Mouse (Mus musculus): Measurements from ENCODE around the gene Btg2. TPM values are rescaled to one million over a fixed set of nuclear protein-coding genes. Genes with fewer than 3 reads are reported as not detected.

Btg2 gene
- total RNA-seq (2014; fragmentation: Nextera tagmentation) (14.3 and 25.7 TPM in 2 replicates), total RNA-seq (2017) (12.3 and 13.5 TPM in 2 replicates), polyA plus RNA-seq (2012) (2.3 and 4.6 TPM in 2 replicates)

DNA sequence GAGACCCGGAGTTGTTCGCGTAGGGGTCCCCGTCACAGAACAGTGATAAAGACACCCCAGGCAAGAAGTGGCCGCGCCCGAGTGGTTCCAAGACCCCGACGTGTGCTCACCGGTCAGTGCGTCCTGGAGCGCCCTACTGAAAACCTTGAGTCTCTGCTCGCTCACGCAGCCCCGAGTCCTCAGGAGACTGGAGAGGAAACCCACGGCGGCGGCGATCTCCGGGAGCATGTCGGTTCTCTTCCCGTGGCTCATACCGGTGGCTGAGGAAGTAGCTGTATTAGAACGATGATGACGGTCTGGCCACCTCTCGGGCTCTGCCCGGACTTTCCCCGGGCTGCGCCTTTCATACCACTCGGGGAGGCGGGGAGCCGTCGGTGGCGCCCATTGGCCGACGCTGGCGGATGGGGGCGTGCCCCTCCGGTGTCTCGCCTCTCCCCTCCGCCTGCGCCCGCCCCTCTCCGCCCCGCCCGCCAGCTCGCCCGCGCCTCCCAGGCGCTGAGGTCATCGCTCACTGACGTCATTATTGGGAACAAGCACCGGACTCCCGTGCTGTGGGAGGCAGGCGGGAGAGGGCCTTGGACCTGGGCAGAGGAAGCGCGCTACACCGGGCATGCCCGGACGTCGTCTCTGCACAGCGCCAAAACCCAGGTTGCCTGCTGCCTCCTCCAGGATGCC is at the start of gene Btg2:
Gene Btg2, minus strand, starts transcription at position 319 of the 675 bp plus-strand sequence.
- peak; percentile 99 for DNase-seq (ENCODE audit: low spot score)

DNA sequence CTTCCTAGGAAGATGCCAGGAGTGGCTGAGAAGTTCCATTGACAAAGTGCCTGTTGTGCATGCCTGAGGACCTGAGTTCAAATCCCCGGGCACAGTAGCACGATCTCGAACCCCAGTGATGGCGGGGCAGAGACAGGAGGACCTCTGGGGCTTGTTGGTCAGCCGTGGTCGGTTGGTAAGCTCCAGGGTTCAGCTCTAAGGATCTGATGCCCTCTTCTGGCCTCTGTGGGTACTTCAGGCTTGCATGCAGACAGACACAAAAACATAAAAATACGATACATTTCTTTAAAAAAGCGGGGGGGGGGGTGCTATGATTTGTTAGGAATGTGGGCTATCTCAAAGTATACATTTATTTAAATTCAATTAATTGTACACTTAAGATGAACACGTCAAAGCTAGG is 43.3 kb upstream of the Btg2 start:
- DNase-seq (ENCODE audit: low spot score) (no peak), ATAC-seq (ENCODE audit: extremely low read depth, insufficient number of reproducible peaks, low FRiP score, poor library complexity, severe bottlenecking) (no peak)
- Histone ChIP-seq H3K27me3 (ENCODE audit: insufficient read depth, low read length) (peaks cover 5% of the 10 kb centered on the region; the same call in 1 of the 2 replicates), H3K4me1 (ENCODE audit: insufficient read depth, low read depth, low read length) (no peaks in the 10 kb centered on the region), H3K9me3 (replicated peaks) (no peaks in the 10 kb centered on the region), H3K36me3 (replicated peaks) (no peaks in the 10 kb centered on the region), H3K4me3 (ENCODE audit: low read depth, low read length) (no peak overlapping the region)
- TF ChIP-seq GATA1 (IDR thresholded peaks at IDR 0.05; ENCODE audit: borderline replicate concordance, low read length) (no peak), CTCF (IDR thresholded peaks at IDR 0.05; ENCODE audit: low read depth, low read length) (no peak), GATA2 (IDR thresholded peaks at IDR 0.05; ENCODE audit: borderline replicate concordance, low read depth, low read length) (no peak), POLR2AphosphoS5 (IDR thresholded peaks at IDR 0.05; ENCODE audit: insufficient replicate concordance, low read depth, low read length) (no peak), TAL1 (conservative IDR thresholded peaks at IDR 0.05; ENCODE audit: low read depth, low read length) (no peak)

More for the DNA sequence above, at the start of gene Btg2:
- Histone ChIP-seq H3K4me3 (ENCODE audit: low read depth, low read length) (peak within 1 kb of the TSS; percentile 73), H3K9me3 (replicated peaks) (no peaks in the 10 kb centered on the region), H3K4me1 (ENCODE audit: insufficient read depth, low read depth, low read length) (peaks cover 71% of the 10 kb centered on the region), H3K27me3 (ENCODE audit: insufficient read depth, low read length) (peaks cover 88% of the 10 kb centered on the region), H3K36me3 (replicated peaks) (peaks cover 4% of the 10 kb centered on the region)
- TF ChIP-seq CTCF (IDR thresholded peaks at IDR 0.05; ENCODE audit: low read depth, low read length), result no peak
- 0 out of 2 replicates have a peak, but pooled peaks have one; percentile 36 for TF ChIP-seq POLR2AphosphoS5 (IDR thresholded peaks at IDR 0.05; ENCODE audit: insufficient replicate concordance, low read depth, low read length)
- ATAC-seq (ENCODE audit: extremely low read depth, insufficient number of reproducible peaks, low FRiP score, poor library complexity, severe bottlenecking), result peak; percentile 70

- TF ChIP-seq CTCF (IDR thresholded peaks at IDR 0.05; ENCODE audit: low read depth, low read length), result peak; percentile 91
- no peak for TF ChIP-seq POLR2AphosphoS5 (IDR thresholded peaks at IDR 0.05; ENCODE audit: insufficient replicate concordance, low read depth, low read length)
- H3K36me3 ChIP-seq (replicated peaks), result no peaks in the 10 kb centered on the region
- peak; percentile 49 for DNase-seq (ENCODE audit: low spot score)
- H3K9me3 ChIP-seq (replicated peaks), result no peaks in the 10 kb centered on the region
- H3K4me1 ChIP-seq (ENCODE audit: insufficient read depth, low read depth, low read length), result no peaks in the 10 kb centered on the region
- H3K27me3 ChIP-seq (ENCODE audit: insufficient read depth, low read length), result peaks cover 21% of the 10 kb centered on the region
- peak; percentile 28; the same call in 1 of the 2 replicates for ATAC-seq (ENCODE audit: extremely low read depth, insufficient number of reproducible peaks, low FRiP score, poor library complexity, severe bottlenecking)
- no peak overlapping the region for H3K4me3 ChIP-seq (ENCODE audit: low read depth, low read length)
These were observed 41.3 kb upstream of the Btg2 start for GRCm38 (mm10) chr1:134120179-134120578.

GRCm38 (mm10) chr1:134117110-134117509 is 38.2 kb upstream of the Btg2 start:
- Histone ChIP-seq H3K4me3 (ENCODE audit: low read depth, low read length) (no peak overlapping the region), H3K9me3 (replicated peaks) (no peaks in the 10 kb centered on the region), H3K27me3 (ENCODE audit: insufficient read depth, low read length) (peaks cover 41% of the 10 kb centered on the region), H3K36me3 (replicated peaks) (no peaks in the 10 kb centered on the region), H3K4me1 (ENCODE audit: insufficient read depth, low read depth, low read length) (no peaks in the 10 kb centered on the region)
- DNase-seq (ENCODE audit: low spot score) (no peak), ATAC-seq (ENCODE audit: extremely low read depth, insufficient number of reproducible peaks, low FRiP score, poor library complexity, severe bottlenecking) (no peak)
- TF ChIP-seq POLR2AphosphoS5 (IDR thresholded peaks at IDR 0.05; ENCODE audit: insufficient replicate concordance, low read depth, low read length), result no peak
- TF ChIP-seq TAL1 (conservative IDR thresholded peaks at IDR 0.05; ENCODE audit: low read depth, low read length), result no peak
- no peak for TF ChIP-seq GATA2 (IDR thresholded peaks at IDR 0.05; ENCODE audit: borderline replicate concordance, low read depth, low read length)
- no peak for TF ChIP-seq GATA1 (IDR thresholded peaks at IDR 0.05; ENCODE audit: borderline replicate concordance, low read length)
- no peak for TF ChIP-seq CTCF (IDR thresholded peaks at IDR 0.05; ENCODE audit: low read depth, low read length)

DNA sequence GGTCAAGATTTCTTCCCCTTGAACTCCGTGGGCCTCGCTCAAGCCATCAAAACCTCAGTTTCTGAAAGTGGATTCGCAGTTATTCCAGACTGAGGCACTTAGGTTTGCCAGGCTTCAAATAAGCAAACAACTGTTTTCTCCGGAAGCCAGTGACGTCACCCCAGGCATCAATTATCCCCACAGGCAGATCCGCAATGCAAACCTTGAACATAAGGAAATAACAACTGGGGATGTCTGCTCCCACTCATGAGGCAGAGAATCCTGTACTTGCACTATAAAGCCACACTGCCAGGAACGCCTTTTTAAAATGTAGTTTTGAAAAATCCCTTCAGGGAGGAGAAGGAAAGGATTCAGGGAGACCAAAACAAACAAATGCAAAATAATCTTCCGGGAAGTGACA is 36.5 kb upstream of the Btg2 start:
- DNase-seq (ENCODE audit: low spot score) (no peak), ATAC-seq (ENCODE audit: extremely low read depth, insufficient number of reproducible peaks, low FRiP score, poor library complexity, severe bottlenecking) (no peak)
- Histone ChIP-seq H3K9me3 (replicated peaks) (no peaks in the 10 kb centered on the region), H3K4me3 (ENCODE audit: low read depth, low read length) (no peak overlapping the region), H3K36me3 (replicated peaks) (no peaks in the 10 kb centered on the region), H3K4me1 (ENCODE audit: insufficient read depth, low read depth, low read length) (no peaks in the 10 kb centered on the region), H3K27me3 (ENCODE audit: insufficient read depth, low read length) (peaks cover 39% of the 10 kb centered on the region)
- TF ChIP-seq GATA1 (IDR thresholded peaks at IDR 0.05; ENCODE audit: borderline replicate concordance, low read length), result no peak
- TF ChIP-seq GATA2 (IDR thresholded peaks at IDR 0.05; ENCODE audit: borderline replicate concordance, low read depth, low read length), result no peak
- TF ChIP-seq TAL1 (conservative IDR thresholded peaks at IDR 0.05; ENCODE audit: low read depth, low read length), result no peak
- no peak for TF ChIP-seq CTCF (IDR thresholded peaks at IDR 0.05; ENCODE audit: low read depth, low read length)
- TF ChIP-seq POLR2AphosphoS5 (IDR thresholded peaks at IDR 0.05; ENCODE audit: insufficient replicate concordance, low read depth, low read length), result no peak

DNA sequence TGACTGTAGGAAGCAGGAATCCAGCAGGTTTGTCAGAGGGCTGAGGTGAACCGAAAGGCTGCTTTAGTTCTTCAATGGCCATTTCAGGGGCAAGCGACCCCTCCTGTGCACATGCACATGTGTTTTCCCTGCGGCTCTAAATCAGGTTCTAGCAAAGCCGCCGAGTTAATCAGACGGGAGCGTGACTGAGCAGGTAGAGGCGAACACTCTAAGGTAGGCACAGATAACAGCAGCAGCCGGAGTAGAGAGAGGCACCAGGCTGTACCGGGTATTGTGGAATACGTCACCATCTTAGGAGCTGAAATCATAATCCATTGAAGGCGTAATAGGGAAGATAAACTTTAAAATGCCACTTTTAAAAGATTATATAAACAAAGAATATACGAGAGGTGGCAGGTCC is 35.8 kb upstream of the Btg2 start:
- TF ChIP-seq GATA2 (IDR thresholded peaks at IDR 0.05; ENCODE audit: borderline replicate concordance, low read depth, low read length), result no peak
- no peak for TF ChIP-seq POLR2AphosphoS5 (IDR thresholded peaks at IDR 0.05; ENCODE audit: insufficient replicate concordance, low read depth, low read length)
- TF ChIP-seq TAL1 (conservative IDR thresholded peaks at IDR 0.05; ENCODE audit: low read depth, low read length), result no peak
- no peak for TF ChIP-seq CTCF (IDR thresholded peaks at IDR 0.05; ENCODE audit: low read depth, low read length)
- TF ChIP-seq GATA1 (IDR thresholded peaks at IDR 0.05; ENCODE audit: borderline replicate concordance, low read length), result no peak
- no peaks in the 10 kb centered on the region for H3K4me1 ChIP-seq (ENCODE audit: insufficient read depth, low read depth, low read length)
- H3K9me3 ChIP-seq (replicated peaks), result no peaks in the 10 kb centered on the region
- DNase-seq (ENCODE audit: low spot score) (no peak), ATAC-seq (ENCODE audit: extremely low read depth, insufficient number of reproducible peaks, low FRiP score, poor library complexity, severe bottlenecking) (no peak)
- H3K36me3 ChIP-seq (replicated peaks), result no peaks in the 10 kb centered on the region
- no peak overlapping the region for H3K4me3 ChIP-seq (ENCODE audit: low read depth, low read length)
- H3K27me3 ChIP-seq (ENCODE audit: insufficient read depth, low read length), result peaks cover 39% of the 10 kb centered on the region

Data from G1E (cell line).